14 mouse cellular contexts compared by ENCODE assay signal in genomic region chr2:105670731-105671095, GRCm38 (mm10). TPM values are rescaled to one million over a fixed set of nuclear protein-coding genes. Genes with fewer than 3 reads are reported as not detected.
DNase-seq lines count a peak whose midpoint lies in the region; ATAC-seq and TF ChIP-seq lines count a peak whose summit lies in the region.
"Had no signal": no experiment of that assay in that cellular context is flagged by ENCODE, and none has a peak within 500 bp of the region (broad histone marks: within the 10 kb centered on the region; RNA-seq: fewer than 3 reads in every experiment).

No protein-coding gene starts in this region.

- ATAC-seq in embryonic facial prominence, embryonic 11.5 days (replicated peaks; ENCODE audit: insufficient number of reproducible peaks, low FRiP score, low TSS enrichment, low read depth) = no peak
- no peak for ATAC-seq in forebrain, postnatal 0 days
- ATAC-seq in midbrain, embryonic 14.5 days (ENCODE audit: low FRiP score, low TSS enrichment) = no peak
- ATAC-seq: lung, postnatal 0 days had no signal

- H3K9me3 ChIP-seq in embryonic facial prominence, embryonic 11.5 days (replicated peaks; ENCODE audit: control insufficient read depth, low read length) = no peaks in the 10 kb centered on the region
- H3K9me3 ChIP-seq in forebrain, postnatal 0 days (ENCODE audit: low read length) = no peaks in the 10 kb centered on the region
- H3K9me3 ChIP-seq in midbrain, embryonic 14.5 days (ENCODE audit: control insufficient read depth, low read length) = no peaks in the 10 kb centered on the region
- H3K9me3 ChIP-seq: embryonic facial prominence, embryonic 13.5 days had no signal

- H3K36me3 ChIP-seq in embryonic facial prominence, embryonic 11.5 days (replicated peaks; ENCODE audit: control insufficient read depth, insufficient read depth, low read depth, low read length) = no peaks in the 10 kb centered on the region
- H3K36me3 ChIP-seq in forebrain, postnatal 0 days (ENCODE audit: insufficient read depth) = no peaks in the 10 kb centered on the region
- H3K36me3 ChIP-seq in midbrain, embryonic 14.5 days (ENCODE audit: control insufficient read depth, insufficient read depth, low read length) = no peaks in the 10 kb centered on the region
- H3K36me3 ChIP-seq: embryonic facial prominence, embryonic 13.5 days had no signal

- peak; percentile 26 to 54 for DNase-seq in cerebellum, postnatal 10 days
- no peak for DNase-seq in cerebellum, adult 11 months
- peak; percentile 9 for DNase-seq in embryonic facial prominence, embryonic 11.5 days (ENCODE audit: low spot score)
- DNase-seq in forebrain, postnatal 0 days = peak; percentile 7
- DNase-seq in midbrain, embryonic 14.5 days = peak; percentile 9
- no peak for DNase-seq in spleen, postnatal 36 days (ENCODE audit: low spot score in 2 of 2)
- DNase-seq in thymus, postnatal 10 days (ENCODE audit: low spot score in 2 of 2) = no peak
- DNase-seq in right cerebral cortex, postnatal 25 days = no peak
- DNase-seq: adrenal gland, adult 8-10 months; thymus, adult 18-20 months had no signal

- H3K9ac ChIP-seq in embryonic facial prominence, embryonic 11.5 days (replicated peaks; ENCODE audit: low read length) = no peak overlapping the region
- H3K9ac ChIP-seq in forebrain, postnatal 0 days = no peak overlapping the region
- no peak overlapping the region for H3K9ac ChIP-seq in midbrain, embryonic 14.5 days (replicated peaks; ENCODE audit: low read length)
- H3K9ac ChIP-seq: embryonic facial prominence, embryonic 13.5 days had no signal

- H3K27ac ChIP-seq in embryonic facial prominence, embryonic 11.5 days (replicated peaks; ENCODE audit: low read depth, low read length) = no peak overlapping the region
- no peak overlapping the region for H3K27ac ChIP-seq in forebrain, postnatal 0 days (ENCODE audit: low read depth, low read length)
- H3K27ac ChIP-seq in midbrain, embryonic 14.5 days (replicated peaks; ENCODE audit: low read depth, low read length) = no peak overlapping the region
- H3K27ac ChIP-seq: embryonic facial prominence, embryonic 13.5 days had no signal

- peaks cover 4% of the 10 kb centered on the region; the same call in 1 of the 2 replicates for H3K4me1 ChIP-seq in embryonic facial prominence, embryonic 11.5 days (ENCODE audit: control insufficient read depth, insufficient read depth, low read length)
- peaks cover 9% of the 10 kb centered on the region; the same call in 1 of the 2 replicates for H3K4me1 ChIP-seq in forebrain, postnatal 0 days (ENCODE audit: insufficient read depth)
- peaks cover 15% of the 10 kb centered on the region for H3K4me1 ChIP-seq in midbrain, embryonic 14.5 days (ENCODE audit: control insufficient read depth, insufficient read depth, low read length)

- 3% methylated on average over 6 of the region's 6 CpGs for WGBS in embryonic facial prominence, embryonic 11.5 days
- WGBS in forebrain, postnatal 0 days = 21% methylated on average over 6 of the region's 6 CpGs
- 5% methylated on average over 6 of the region's 6 CpGs for WGBS in midbrain, embryonic 14.5 days

- no peak for TF ChIP-seq CTCF in forebrain, postnatal 0 days (IDR thresholded peaks at IDR 0.05; ENCODE audit: low read depth)

- H3K4me2 ChIP-seq in embryonic facial prominence, embryonic 11.5 days (ENCODE audit: low read depth, low read length) = no peak overlapping the region
- 0 out of 2 replicates have a peak overlapping the region, but pooled peaks have one; percentile 45 for H3K4me2 ChIP-seq in forebrain, postnatal 0 days (ENCODE audit: low read depth)
- no peak overlapping the region for H3K4me2 ChIP-seq in midbrain, embryonic 14.5 days (ENCODE audit: low read length)
- H3K4me2 ChIP-seq: embryonic facial prominence, embryonic 13.5 days; liver, embryonic 11.5 days had no signal

- H3K4me3 ChIP-seq in embryonic facial prominence, embryonic 11.5 days (ENCODE audit: low read depth, low read length) = no peak overlapping the region
- H3K4me3 ChIP-seq in forebrain, postnatal 0 days (ENCODE audit: low read depth, low read length) = no peak overlapping the region
- H3K4me3 ChIP-seq in midbrain, embryonic 14.5 days (replicated peaks; ENCODE audit: low read depth, low read length) = no peak overlapping the region
- H3K4me3 ChIP-seq: embryonic facial prominence, embryonic 13.5 days had no signal

- peaks cover 88% of the 10 kb centered on the region for H3K27me3 ChIP-seq in embryonic facial prominence, embryonic 11.5 days (ENCODE audit: control insufficient read depth, insufficient read depth, low read length)
- H3K27me3 ChIP-seq in forebrain, postnatal 0 days (ENCODE audit: insufficient read depth, low read length) = peaks cover 59% of the 10 kb centered on the region
- H3K27me3 ChIP-seq in midbrain, embryonic 14.5 days (ENCODE audit: control insufficient read depth, insufficient read depth, low read length) = peaks cover 99% of the 10 kb centered on the region

RNA-seq across cellular contexts. Expression of gene Pax6, which starts 2.0 kb away (rescaled TPM):
- 13.9 and 26.6 TPM in 2 replicates for polyA plus RNA-seq in embryonic facial prominence, embryonic 11.5 days (2014; fragmentation: Nextera tagmentation; extraction: Ambion mirVana)
- total RNA-seq in forebrain, postnatal 0 days (2014; rRNA removed) = 19.0 and 32.9 TPM in 2 replicates
- polyA plus RNA-seq in forebrain, postnatal 0 days (2015; fragmentation: Nextera tagmentation; extraction: Ambion mirVana) = 14.6 and 19.0 TPM in 2 replicates
- polyA plus RNA-seq in midbrain, embryonic 14.5 days (2014; fragmentation: Nextera tagmentation; extraction: Ambion mirVana) = 20.7 and 22.9 TPM in 2 replicates
- total RNA-seq: adrenal gland, adult 8-10 months; gastrocnemius, postnatal 4 days had no signal
- polyA plus RNA-seq: lung, postnatal 0 days had no signal

Comparison
In these comparisons a context has a peak if more than half of its experiments do, and no peak if none do; other contexts are left out.
1. DNase-seq: peak in cerebellum, postnatal 10 days (2 of 2), embryonic facial prominence, embryonic 11.5 days (single experiment), forebrain, postnatal 0 days (single experiment) and midbrain, embryonic 14.5 days (single experiment); none in cerebellum, adult 11 months (single experiment), spleen, postnatal 36 days (0 of 2), thymus, postnatal 10 days (0 of 2) and right cerebral cortex, postnatal 25 days (single experiment).